Mouse (Mus musculus): ENCODE data around the gene Wasf1. TPM values are rescaled to one million over a fixed set of nuclear protein-coding genes. Genes with fewer than 3 reads are reported as not detected.

The Wasf1 gene
- total RNA-seq (2023): not detected

DNA sequence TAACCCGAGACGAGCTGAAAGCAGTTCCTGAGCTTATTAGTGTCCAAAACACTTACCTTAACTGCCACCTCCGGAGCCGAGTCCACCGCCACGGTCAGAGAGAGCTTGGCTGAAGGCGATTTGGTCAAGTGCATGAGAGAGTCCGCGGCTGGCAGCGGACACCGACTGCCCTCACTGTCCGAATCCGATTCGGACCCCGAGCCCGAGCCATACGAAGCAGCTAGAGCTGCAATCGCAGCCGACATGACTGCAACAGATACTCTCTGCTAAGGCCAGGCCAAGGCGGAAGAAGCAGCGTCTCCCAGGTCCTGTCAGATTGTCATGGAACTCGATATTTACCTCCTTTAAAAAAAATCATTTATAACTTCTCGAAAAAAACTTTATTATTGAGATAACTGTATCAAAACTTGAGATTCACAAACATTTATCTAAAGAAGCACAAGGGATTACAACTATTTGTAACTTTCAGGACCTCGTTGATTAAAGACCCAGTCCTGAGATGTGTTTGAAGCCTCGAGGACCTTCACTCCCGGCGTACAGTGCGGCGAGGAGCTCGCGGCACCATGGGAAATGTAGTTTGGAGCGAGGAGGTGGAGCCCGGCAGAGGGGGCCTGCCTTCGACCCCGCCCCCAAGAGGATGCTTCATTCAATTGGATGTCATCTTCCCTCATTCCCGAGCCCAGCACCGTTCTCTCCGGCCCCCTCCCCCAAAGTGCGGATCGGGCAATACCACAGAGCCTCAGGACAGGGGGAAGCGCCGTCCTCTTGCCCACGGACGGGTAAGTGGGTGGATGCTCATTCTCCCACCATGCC, at the start of gene Wasf1, which contains the start of gene Cdc40:
Gene Wasf1 (plus strand): TSS at position 645 of the 813 bp plus-strand sequence.
Gene Cdc40 (minus strand): TSS at position 481 of the 813 bp plus-strand sequence.

Other genes starting within 250 kb of the Wasf1 start
- not detected for gene Mettl24, start 200.2 kb upstream of the Wasf1 start, total RNA-seq (2023)
- gene Cdc40, start 164 bp upstream of the Wasf1 start, total RNA-seq (2023): 10 to 100 TPM; 53.6 to 57.4 TPM
- gene Gpr6, start 188.8 kb downstream of the Wasf1 start, total RNA-seq (2023): not detected